Mouse (Mus musculus): ENCODE measurements around the gene Serping1. TPM values are rescaled to one million over a fixed set of nuclear protein-coding genes. Genes with fewer than 3 reads are reported as not detected.
A peak's percentile ranks its signal among the peaks of the same experiment; 100 is the strongest.

Serping1 gene
- polyA plus RNA-seq, 1 experiment from 2014 or later, result 63.0 TPM

- WGBS, result 73% methylated on average over 3 of the region's 3 CpGs
- Histone ChIP-seq H3K36me3 (ENCODE audit: control insufficient read depth, insufficient read depth, low read length) (peaks cover 31% of the 10 kb centered on the region), H3K4me1 (ENCODE audit: control insufficient read depth, insufficient read depth, low read length) (0 out of 2 replicates have a peak, but pooled peaks cover 1% of the 10 kb centered on the region)
Observed at GRCm38 (mm10) chr2:84721182-84721581, 54.1 kb downstream of the Serping1 start.

GRCm38 (mm10) chr2:84720718-84721117, 54.5 kb downstream of the Serping1 start:
- Histone ChIP-seq H3K27me3 (replicated peaks; ENCODE audit: control insufficient read depth, insufficient read depth, low read length) (no peaks in the 10 kb centered on the region), H3K4me1 (ENCODE audit: control insufficient read depth, insufficient read depth, low read length) (no peaks in the 10 kb centered on the region), H3K9ac (ENCODE audit: low read depth, low read length) (no peak overlapping the region), H3K36me3 (ENCODE audit: control insufficient read depth, insufficient read depth, low read length) (peaks cover 30% of the 10 kb centered on the region), H3K9me3 (ENCODE audit: control insufficient read depth, low read length) (no peaks in the 10 kb centered on the region), H3K4me2 (ENCODE audit: low read depth, low read length) (no peak overlapping the region), H3K27ac (replicated peaks; ENCODE audit: low read depth, low read length) (no peak overlapping the region), H3K4me3 (ENCODE audit: low read depth, low read length) (no peak overlapping the region)
- no peak for ATAC-seq (ENCODE audit: low read depth)
- 85% methylated on average over 2 of the region's 2 CpGs for WGBS
- DNase-seq (ENCODE audit: low spot score), result no peak

More at GRCm38 (mm10) chr2:84721182-84721581, 54.1 kb downstream of the Serping1 start:
- Histone ChIP-seq H3K27me3 (replicated peaks; ENCODE audit: control insufficient read depth, insufficient read depth, low read length) (no peaks in the 10 kb centered on the region), H3K9me3 (ENCODE audit: control insufficient read depth, low read length) (no peaks in the 10 kb centered on the region), H3K4me3 (ENCODE audit: low read depth, low read length) (no peak overlapping the region), H3K4me2 (ENCODE audit: low read depth, low read length) (no peak overlapping the region), H3K9ac (ENCODE audit: low read depth, low read length) (no peak overlapping the region), H3K27ac (replicated peaks; ENCODE audit: low read depth, low read length) (no peak overlapping the region)
- no peak for ATAC-seq (ENCODE audit: low read depth)
- DNase-seq (ENCODE audit: low spot score), result no peak

- WGBS, result 96% methylated on average over 4 of the region's 4 CpGs
- H3K27me3 ChIP-seq (replicated peaks; ENCODE audit: control insufficient read depth, insufficient read depth, low read length), result no peaks in the 10 kb centered on the region
- no peaks in the 10 kb centered on the region for H3K9me3 ChIP-seq (ENCODE audit: control insufficient read depth, low read length)
- DNase-seq (ENCODE audit: low spot score), result no peak
- no peak overlapping the region for H3K4me3 ChIP-seq (ENCODE audit: low read depth, low read length)
- H3K4me1 ChIP-seq (ENCODE audit: control insufficient read depth, insufficient read depth, low read length), result peaks cover 9% of the 10 kb centered on the region
- no peak for ATAC-seq (ENCODE audit: low read depth)
- no peak overlapping the region for H3K9ac ChIP-seq (ENCODE audit: low read depth, low read length)
- no peak overlapping the region for H3K4me2 ChIP-seq (ENCODE audit: low read depth, low read length)
- H3K27ac ChIP-seq (replicated peaks; ENCODE audit: low read depth, low read length), result no peak overlapping the region
- 0 out of 2 replicates have a peak, but pooled peaks cover 4% of the 10 kb centered on the region for H3K36me3 ChIP-seq (ENCODE audit: control insufficient read depth, insufficient read depth, low read length)
Observed at GRCm38 (mm10) chr2:84717357-84717756, 57.9 kb downstream of the Serping1 start.

GRCm38 (mm10) chr2:84716423-84717355, 58.6 kb downstream of the Serping1 start:
- Histone ChIP-seq H3K4me3 (ENCODE audit: low read depth, low read length) (peak overlapping the region; percentile 97), H3K27ac (replicated peaks; ENCODE audit: low read depth, low read length) (peak overlapping the region; percentile 97), H3K9ac (ENCODE audit: low read depth, low read length) (peak overlapping the region; percentile 95), H3K27me3 (replicated peaks; ENCODE audit: control insufficient read depth, insufficient read depth, low read length) (no peaks in the 10 kb centered on the region), H3K4me1 (ENCODE audit: control insufficient read depth, insufficient read depth, low read length) (peaks cover 9% of the 10 kb centered on the region), H3K9me3 (ENCODE audit: control insufficient read depth, low read length) (no peaks in the 10 kb centered on the region), H3K4me2 (ENCODE audit: low read depth, low read length) (peak overlapping the region; percentile 73), H3K36me3 (ENCODE audit: control insufficient read depth, insufficient read depth, low read length) (0 out of 2 replicates have a peak, but pooled peaks cover 4% of the 10 kb centered on the region)
- DNase-seq (ENCODE audit: low spot score) (no peak), ATAC-seq (ENCODE audit: low read depth) (no peak)
- WGBS, result 28% methylated on average over 9 of the region's 9 CpGs

- DNase-seq (ENCODE audit: low spot score) (peak; percentile 99), ATAC-seq (ENCODE audit: low read depth) (peak; percentile 96)
- Histone ChIP-seq H3K27me3 (replicated peaks; ENCODE audit: control insufficient read depth, insufficient read depth, low read length) (no peaks in the 10 kb centered on the region), H3K4me1 (ENCODE audit: control insufficient read depth, insufficient read depth, low read length) (peaks cover 9% of the 10 kb centered on the region), H3K4me3 (ENCODE audit: low read depth, low read length) (peak overlapping the region; percentile 97), H3K4me2 (ENCODE audit: low read depth, low read length) (peak overlapping the region; percentile 73), H3K9ac (ENCODE audit: low read depth, low read length) (peak overlapping the region; percentile 95), H3K27ac (replicated peaks; ENCODE audit: low read depth, low read length) (peak overlapping the region; percentile 97), H3K9me3 (ENCODE audit: control insufficient read depth, low read length) (no peaks in the 10 kb centered on the region), H3K36me3 (ENCODE audit: control insufficient read depth, insufficient read depth, low read length) (peaks cover 6% of the 10 kb centered on the region)
- WGBS, result under 1% methylated on average over 33 of the region's 33 CpGs
Observed at GRCm38 (mm10) chr2:84715562-84716361, 59.5 kb downstream of the Serping1 start.

MicroRNAs encoded within 50 kb of the gene (microRNA counts, 519-probe panel; counts per million panel counts)
- microRNA mmu-miR-130a, result 4,451 counts per million, percentile 97 among the panel's probes with 10 or more counts

Small RNA genes lying within 50 kb of the gene (microRNA-seq; reads per million reads assigned to microRNA genes)
- 25,905 reads per million, percentile 97 among the genes with 10 or more reads in this experiment for gene Mir130a (ENCODE audit: borderline number of aligned reads)

Other genes starting within 250 kb of the Serping1 start
- 48.9 and 49.0 TPM in 2 replicates for gene Ctnnd1, start 124.7 kb downstream of the Serping1 start, polyA plus RNA-seq (2014; fragmentation: Nextera tagmentation; extraction: Ambion mirVana)
- 0.14 TPM in 1 of 2 replicates, not detected in the other for gene Btbd18, start 116.4 kb downstream of the Serping1 start, polyA plus RNA-seq (2014; fragmentation: Nextera tagmentation; extraction: Ambion mirVana)
- gene Selenoh, start 104.7 kb downstream of the Serping1 start, polyA plus RNA-seq (2014; fragmentation: Nextera tagmentation; extraction: Ambion mirVana), result 237 and 272 TPM in 2 replicates
- not detected in 2 replicates for gene Gm28635, start 97.4 kb downstream of the Serping1 start, polyA plus RNA-seq (2014; fragmentation: Nextera tagmentation; extraction: Ambion mirVana)
- 28.4 and 28.8 TPM in 2 replicates for gene Med19, start 97.0 kb downstream of the Serping1 start, polyA plus RNA-seq (2014; fragmentation: Nextera tagmentation; extraction: Ambion mirVana)
- 99.0 and 103 TPM in 2 replicates for gene Tmx2, start 96.3 kb downstream of the Serping1 start, polyA plus RNA-seq (2014; fragmentation: Nextera tagmentation; extraction: Ambion mirVana)
- gene Zdhhc5, start 60.3 kb downstream of the Serping1 start, polyA plus RNA-seq (2014; fragmentation: Nextera tagmentation; extraction: Ambion mirVana), result 31.4 and 31.6 TPM in 2 replicates
- 22.6 and 24.2 TPM in 2 replicates for gene Clp1, start 48.1 kb downstream of the Serping1 start, polyA plus RNA-seq (2014; fragmentation: Nextera tagmentation; extraction: Ambion mirVana)
- 5.5 and 6.5 TPM in 2 replicates for gene Ypel4, start 41.4 kb downstream of the Serping1 start, polyA plus RNA-seq (2014; fragmentation: Nextera tagmentation; extraction: Ambion mirVana)
- gene Gm19426, start 31.8 kb downstream of the Serping1 start, polyA plus RNA-seq (2014; fragmentation: Nextera tagmentation; extraction: Ambion mirVana), result 3.9 and 4.0 TPM in 2 replicates
- 44.5 and 48.2 TPM in 2 replicates for gene Ube2l6, start 23.4 kb upstream of the Serping1 start, polyA plus RNA-seq (2014; fragmentation: Nextera tagmentation; extraction: Ambion mirVana)
- 0.48 and 1.6 TPM in 2 replicates for gene Smtnl1, start 47.2 kb upstream of the Serping1 start, polyA plus RNA-seq (2014; fragmentation: Nextera tagmentation; extraction: Ambion mirVana)
- gene Timm10, start 51.6 kb upstream of the Serping1 start, polyA plus RNA-seq (2014; fragmentation: Nextera tagmentation; extraction: Ambion mirVana), result 55.5 and 55.7 TPM in 2 replicates
- gene Slc43a1, start 63.4 kb upstream of the Serping1 start, polyA plus RNA-seq (2014; fragmentation: Nextera tagmentation; extraction: Ambion mirVana), result 14.3 and 17.0 TPM in 2 replicates
- 2.5 and 3.4 TPM in 2 replicates for gene Rtn4rl2, start 111.3 kb upstream of the Serping1 start, polyA plus RNA-seq (2014; fragmentation: Nextera tagmentation; extraction: Ambion mirVana)
- gene Slc43a3, start 161.1 kb upstream of the Serping1 start, polyA plus RNA-seq (2014; fragmentation: Nextera tagmentation; extraction: Ambion mirVana), result 36.6 and 38.8 TPM in 2 replicates
- gene Prg2, start 205.0 kb upstream of the Serping1 start, polyA plus RNA-seq (2014; fragmentation: Nextera tagmentation; extraction: Ambion mirVana), result 0.34 TPM in 1 of 2 replicates, not detected in the other
- gene Prg3, start 212.8 kb upstream of the Serping1 start, polyA plus RNA-seq (2014; fragmentation: Nextera tagmentation; extraction: Ambion mirVana), result not detected in 2 replicates

Data from embryonic facial prominence, embryonic 14.5 days (tissue).